Mouse (Mus musculus) lung, embryonic 15.5 days (tissue): ENCODE measurements around the gene Rragd. TPM values are rescaled to one million over a fixed set of nuclear protein-coding genes. Genes with fewer than 3 reads are reported as not detected.
"Not testable (repeated sequence)": the region's sequence is repeated elsewhere in the genome, so short reads cannot be mapped to it uniquely, and the experiment has no call there.

Source experiments
- ATAC-seq: fragments of 200-750 bp; cut with Nextera tagmentation; 2 replicates; pipeline ENCODE4 v1.8.0; 2017; ENCODE audit warnings: moderate number of reproducible peaks, borderline replicate concordance; ENCODE audit not compliant: low FRiP score, low TSS enrichment; ENCODE audit errors: extremely low read depth
- H3K27ac ChIP-seq: fragments of 300-500 bp; sonication (generic); 2 replicates; pipeline ENCODE4 v1.5.1; 2015; ENCODE audit warnings: moderate library complexity, mild to moderate bottlenecking, inconsistent platforms
- H3K27me3 ChIP-seq: fragments of 300-500 bp; sonication (generic); 2 replicates; pipeline ENCODE4 v1.6.1; 2015; ENCODE audit warnings: inconsistent platforms
- H3K36me3 ChIP-seq: fragments of 300-500 bp; sonication (generic); 2 replicates; pipeline ENCODE4 v1.6.1; 2015; ENCODE audit warnings: inconsistent platforms
- H3K4me1 ChIP-seq: fragments of 300-500 bp; sonication (generic); 2 replicates; pipeline ENCODE4 v1.6.1; 2015; ENCODE audit warnings: inconsistent platforms
- H3K4me2 ChIP-seq: fragments of 300-500 bp; sonication (generic); 2 replicates; pipeline ENCODE4 v1.6.1; 2015; ENCODE audit warnings: inconsistent platforms, mild to moderate bottlenecking, moderate library complexity
- H3K4me3 ChIP-seq: fragments of 300-500 bp; sonication (generic); 2 replicates; pipeline ENCODE4 v1.5.1; 2015; ENCODE audit warnings: mild to moderate bottlenecking, inconsistent platforms
- H3K9ac ChIP-seq: fragments of 300-500 bp; sonication (generic); 2 replicates; pipeline ENCODE4 v1.6.1; 2015; ENCODE audit warnings: inconsistent platforms
- H3K9me3 ChIP-seq: fragments of 300-500 bp; sonication (generic); 2 replicates; pipeline ENCODE4 v1.6.1; 2016; ENCODE audit warnings: inconsistent platforms
- WGBS: fragments of 180-500 bp; shearing (Covaris S2); methylation state at CpG from one replicate; pipeline ENCODE4 v1.1.7; 2015; 5-methylcytosine and 5-hydroxymethylcytosine counted together
- polyA plus RNA-seq: library from polyadenylated mRNA; unstranded; fragments of >200 nt; fragmentation: Nextera tagmentation; extraction: Ambion mirVana; gene quantifications from 2 replicates; pipeline ENCODE4 v1.2.1, GENCODE M21; 2015

The Rragd gene
- polyA plus RNA-seq, 1 experiment from 2014 or later = 2.7 TPM

DNA sequence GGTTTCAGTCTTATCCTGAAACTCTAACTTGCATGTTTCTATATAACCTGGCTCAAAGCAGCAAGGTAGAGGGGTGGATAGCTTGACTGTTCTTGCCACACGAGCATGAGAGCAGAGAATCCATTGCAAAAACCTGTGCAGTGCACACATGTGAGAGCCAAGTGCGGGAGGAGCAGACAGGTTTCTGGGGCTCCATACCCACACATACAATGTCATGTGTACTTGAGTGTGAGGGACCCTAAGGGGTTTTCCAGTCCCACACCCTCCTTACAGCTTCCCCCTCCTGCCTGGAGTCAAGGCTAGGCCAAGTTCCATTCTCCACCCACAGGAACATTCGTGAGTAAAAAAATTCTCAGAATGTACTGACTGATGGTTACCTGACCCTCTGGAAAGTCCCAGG is 21.4 kb upstream of the Rragd start:
- no peak overlapping the region for H3K4me2 ChIP-seq
- H3K4me3 ChIP-seq = no peak overlapping the region
- H3K9me3 ChIP-seq = no peaks in the 10 kb centered on the region
- H3K9ac ChIP-seq = no peak overlapping the region
- no peak overlapping the region for H3K27ac ChIP-seq
- H3K36me3 ChIP-seq = no peaks in the 10 kb centered on the region
- WGBS = 59% methylated on average over 3 of the region's 3 CpGs
- ATAC-seq = no peak
- no peaks in the 10 kb centered on the region for H3K27me3 ChIP-seq
- H3K4me1 ChIP-seq = no peaks in the 10 kb centered on the region

DNA sequence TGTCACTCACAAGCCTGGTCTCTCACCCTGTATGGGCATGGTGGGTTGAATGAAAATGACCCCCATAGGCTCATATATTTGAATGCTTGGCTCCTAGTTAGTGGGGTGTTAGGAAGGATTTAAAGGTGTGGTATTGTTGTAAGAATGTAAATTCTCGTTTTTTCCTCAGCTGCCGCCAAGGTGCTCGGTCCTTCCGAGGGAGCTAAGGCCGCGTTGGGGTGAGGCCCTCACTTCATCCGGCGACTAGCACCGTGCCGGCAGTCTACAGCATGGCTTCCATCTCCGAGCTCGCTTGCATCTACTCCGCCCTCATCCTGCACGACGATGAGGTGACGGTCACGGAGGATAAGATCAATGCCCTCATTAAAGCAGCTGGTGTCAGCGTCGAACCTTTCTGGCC is 18.2 kb upstream of the Rragd start:
- 70% methylated on average over 19 of the region's 19 CpGs for WGBS
- ATAC-seq, H3K36me3 ChIP-seq, H3K9me3 ChIP-seq, H3K4me1 ChIP-seq, H3K4me3 ChIP-seq, H3K4me2 ChIP-seq, H3K9ac ChIP-seq, H3K27ac ChIP-seq, H3K27me3 ChIP-seq: not testable (repeated sequence)

DNA sequence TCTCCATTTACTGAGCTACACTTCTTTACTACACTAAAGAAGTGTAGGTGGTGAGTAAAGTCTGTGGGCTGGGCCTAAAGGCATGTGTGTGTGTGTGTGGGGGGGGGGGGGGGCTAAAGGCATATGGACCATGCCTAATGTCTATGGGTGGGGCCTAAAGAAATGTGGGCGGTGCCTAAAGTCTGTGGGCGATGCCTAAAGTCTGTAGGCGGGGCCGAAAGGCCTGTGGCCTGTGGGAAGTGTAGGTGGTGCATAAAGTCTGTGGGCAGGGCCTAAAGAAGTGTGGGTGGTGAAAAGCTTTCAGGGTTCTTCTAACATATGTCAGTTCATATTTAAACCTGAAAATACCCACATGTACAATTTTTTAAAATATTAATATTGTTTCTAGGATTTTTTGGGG is 5.5 kb upstream of the Rragd start:
- Histone ChIP-seq H3K4me3 (no peak overlapping the region), H3K4me1 (peaks cover 3% of the 10 kb centered on the region; the same call in 1 of the 2 replicates), H3K36me3 (no peaks in the 10 kb centered on the region), H3K9ac (no peak overlapping the region), H3K27ac (no peak overlapping the region), H3K27me3 (peaks cover 11% of the 10 kb centered on the region), H3K4me2 (no peak overlapping the region), H3K9me3 (peaks cover 5% of the 10 kb centered on the region; the same call in 1 of the 2 replicates)
- 84% methylated on average over 4 of the region's 4 CpGs for WGBS
- ATAC-seq = no peak

DNA sequence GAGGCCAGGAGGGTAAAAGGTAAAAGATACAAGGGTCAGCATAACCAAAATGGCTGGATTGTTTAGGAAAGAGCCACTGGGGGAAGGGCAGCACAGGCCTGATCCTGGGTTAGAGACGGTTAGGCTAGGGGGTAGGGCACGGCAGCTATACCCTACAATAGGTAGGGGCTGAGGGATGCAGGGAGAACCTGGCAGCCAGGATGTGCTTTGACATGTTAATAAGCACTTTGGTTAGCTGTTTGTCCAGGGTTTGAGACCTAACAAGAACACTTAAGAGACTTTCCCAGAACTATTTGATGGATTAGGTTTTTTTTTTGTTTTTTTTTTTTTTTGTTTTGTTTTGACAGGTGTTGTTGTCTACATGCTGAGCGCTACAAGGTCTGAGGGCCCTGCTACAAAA is 2.8 kb upstream of the Rragd start:
- H3K36me3 ChIP-seq = no peaks in the 10 kb centered on the region
- ATAC-seq = no peak
- no peak overlapping the region for H3K27ac ChIP-seq
- peaks cover 16% of the 10 kb centered on the region for H3K4me1 ChIP-seq
- H3K9me3 ChIP-seq = no peaks in the 10 kb centered on the region
- no peak overlapping the region for H3K4me3 ChIP-seq
- WGBS = 72% methylated on average over 3 of the region's 3 CpGs
- no peak overlapping the region for H3K4me2 ChIP-seq
- no peak overlapping the region for H3K9ac ChIP-seq
- H3K27me3 ChIP-seq = peaks cover 26% of the 10 kb centered on the region

DNA sequence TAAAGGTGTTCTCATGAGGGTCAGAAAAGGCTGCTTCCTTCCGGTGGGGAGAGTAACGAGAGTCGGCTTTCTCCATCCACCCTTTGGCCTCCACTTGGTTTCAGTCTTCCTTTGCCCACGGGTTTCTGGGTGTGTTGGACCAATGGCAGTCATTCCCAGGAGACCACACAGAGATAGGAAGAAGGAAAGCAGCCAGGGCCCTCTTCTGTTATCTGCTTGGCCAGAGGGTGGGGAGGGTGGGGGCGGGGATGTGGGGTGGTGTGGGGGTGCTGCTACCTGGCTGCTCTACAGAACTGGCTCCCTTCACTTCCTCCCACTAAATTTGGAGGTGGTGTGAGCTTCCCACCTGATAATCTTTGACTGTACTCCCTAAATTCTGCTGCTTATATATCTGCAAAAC is 1.2 kb upstream of the Rragd start:
- Histone ChIP-seq H3K9ac (no peak overlapping the region), H3K4me1 (peaks cover 16% of the 10 kb centered on the region), H3K36me3 (no peaks in the 10 kb centered on the region), H3K4me2 (peak overlapping the region; percentile 100; the same call in 1 of the 2 replicates), H3K27ac (no peak overlapping the region), H3K4me3 (no peak overlapping the region), H3K9me3 (no peaks in the 10 kb centered on the region), H3K27me3 (peaks cover 39% of the 10 kb centered on the region)
- no peak for ATAC-seq
- WGBS = 15% methylated on average over 5 of the region's 5 CpGs

DNA sequence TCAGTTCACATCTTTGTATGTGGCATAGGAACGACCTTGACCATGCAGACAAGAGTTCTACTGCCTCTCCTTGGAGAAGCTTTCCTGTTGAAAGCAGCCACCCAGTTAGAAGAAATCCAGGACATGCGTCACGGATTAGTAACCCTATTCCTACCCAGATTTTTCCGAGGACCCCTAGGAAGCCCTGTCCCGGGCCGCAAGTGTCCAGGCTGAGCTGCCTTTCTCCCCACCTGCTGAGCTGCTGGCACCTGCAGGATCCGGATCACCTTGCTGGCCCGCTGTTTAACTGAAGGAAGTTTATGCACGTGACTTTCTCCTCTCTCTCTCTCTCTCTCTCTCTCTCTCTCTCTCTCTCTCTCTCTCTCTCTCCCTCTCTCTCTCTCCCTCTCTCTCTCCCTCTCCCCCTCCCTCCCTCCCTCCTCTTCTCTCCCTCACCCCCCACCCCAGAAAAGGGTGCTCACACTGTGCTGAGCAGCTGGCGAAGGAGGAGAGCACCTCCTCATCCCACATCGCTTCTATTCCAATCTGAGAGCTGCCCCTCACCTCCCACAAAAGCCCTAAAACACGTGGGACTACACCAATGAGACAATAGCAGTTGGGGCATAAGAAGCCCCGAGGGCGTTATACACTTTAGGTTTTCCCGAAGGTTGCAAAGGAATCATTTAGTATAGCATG is 659 bp upstream of the Rragd start:
- peaks cover 16% of the 10 kb centered on the region for H3K4me1 ChIP-seq
- no peaks in the 10 kb centered on the region for H3K9me3 ChIP-seq
- peaks cover 39% of the 10 kb centered on the region for H3K27me3 ChIP-seq
- H3K36me3 ChIP-seq = no peaks in the 10 kb centered on the region
- H3K27ac ChIP-seq = no peak overlapping the region
- H3K4me3 ChIP-seq = peak overlapping the region; percentile 62
- H3K9ac ChIP-seq = no peak overlapping the region
- H3K4me2 ChIP-seq = peak overlapping the region; percentile 100
- 4% methylated on average over 15 of the region's 15 CpGs for WGBS
- ATAC-seq = peak; percentile 28; the same call in 1 of the 2 replicates

DNA sequence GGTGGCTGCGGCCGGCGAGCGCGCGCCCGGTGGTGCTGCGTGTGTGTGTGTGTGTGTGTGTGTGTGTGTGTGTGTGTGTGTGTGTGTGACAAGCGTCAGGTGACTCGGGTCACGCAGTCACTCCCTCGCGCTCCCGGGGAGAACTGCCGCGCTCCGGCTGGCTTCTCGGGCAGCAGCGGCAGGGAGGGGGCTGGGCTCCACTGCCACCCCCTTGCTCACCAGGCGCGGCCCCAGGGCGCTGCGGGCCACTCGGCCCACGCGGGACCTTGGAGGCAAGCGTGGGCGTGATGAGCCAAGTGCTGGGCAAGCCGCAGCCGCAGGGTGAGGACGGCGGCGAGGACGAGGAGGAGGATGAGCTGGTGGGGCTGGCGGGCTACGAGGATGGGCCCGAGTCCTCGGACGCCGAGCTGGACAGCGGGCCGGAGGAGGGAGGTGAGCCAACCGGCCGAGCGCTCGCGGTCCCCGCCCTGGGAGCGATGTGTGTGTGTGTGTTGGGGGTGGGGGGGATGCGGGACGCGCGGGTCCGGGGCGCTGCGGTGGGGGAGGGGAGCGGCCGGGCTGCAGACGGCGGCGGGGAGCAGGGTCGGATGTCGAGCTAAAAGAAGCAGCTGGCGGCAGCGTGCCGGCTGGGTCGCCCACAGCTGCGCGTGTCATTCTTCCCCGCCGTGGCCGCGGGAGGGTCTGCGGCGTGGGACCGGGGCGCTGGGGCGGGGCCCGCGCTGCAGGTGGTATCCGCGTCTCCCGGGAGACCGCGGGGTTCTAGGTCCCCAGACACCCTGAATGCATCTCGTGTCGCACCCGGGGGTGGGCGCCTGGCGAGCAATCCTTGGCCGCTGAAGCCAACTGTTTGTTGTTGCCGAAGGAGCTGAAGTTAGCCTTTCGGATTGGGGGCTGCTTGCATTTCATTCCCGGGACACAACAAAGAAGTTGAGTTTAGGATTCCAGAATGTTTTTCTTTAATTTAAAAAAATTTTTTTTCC is 629 bp downstream of the Rragd start:
- peaks cover 39% of the 10 kb centered on the region for H3K27me3 ChIP-seq
- no peaks in the 10 kb centered on the region for H3K9me3 ChIP-seq
- peak overlapping the region; percentile 62 for H3K4me3 ChIP-seq
- peak overlapping the region; percentile 43 for H3K9ac ChIP-seq
- peak; percentile 69 for ATAC-seq
- no peaks in the 10 kb centered on the region for H3K36me3 ChIP-seq
- WGBS = under 1% methylated on average over 85 of the region's 94 CpGs
- peaks cover 16% of the 10 kb centered on the region for H3K4me1 ChIP-seq
- no peak overlapping the region for H3K27ac ChIP-seq
- peak overlapping the region; percentile 100 for H3K4me2 ChIP-seq

DNA sequence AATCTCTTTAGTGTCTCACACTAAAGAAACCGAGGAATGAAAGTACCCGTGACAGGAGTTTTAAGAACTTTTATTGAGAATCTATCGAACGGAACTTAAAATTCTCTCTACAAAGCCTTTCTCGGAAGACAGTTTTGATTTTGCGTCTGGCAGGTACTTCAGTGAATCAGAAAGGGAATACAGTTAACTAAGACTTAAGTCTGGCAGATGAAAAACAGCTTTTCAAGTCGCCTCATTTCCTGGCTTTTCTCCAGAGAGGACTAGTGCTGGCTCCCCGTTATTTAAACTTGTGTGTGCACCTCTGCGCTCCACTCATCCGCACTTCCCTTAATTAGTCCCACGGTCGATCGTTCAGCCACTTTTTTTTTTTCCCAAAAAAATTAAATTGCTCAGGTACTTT is 1.4 kb downstream of the Rragd start:
- no peak overlapping the region for H3K27ac ChIP-seq
- H3K4me2 ChIP-seq = peak overlapping the region; percentile 100
- peaks cover 39% of the 10 kb centered on the region for H3K27me3 ChIP-seq
- H3K4me1 ChIP-seq = peaks cover 16% of the 10 kb centered on the region
- H3K9ac ChIP-seq = no peak overlapping the region
- peak overlapping the region; percentile 62 for H3K4me3 ChIP-seq
- no peaks in the 10 kb centered on the region for H3K36me3 ChIP-seq
- no peak for ATAC-seq
- 2% methylated on average over 13 of the region's 13 CpGs for WGBS
- no peaks in the 10 kb centered on the region for H3K9me3 ChIP-seq

DNA sequence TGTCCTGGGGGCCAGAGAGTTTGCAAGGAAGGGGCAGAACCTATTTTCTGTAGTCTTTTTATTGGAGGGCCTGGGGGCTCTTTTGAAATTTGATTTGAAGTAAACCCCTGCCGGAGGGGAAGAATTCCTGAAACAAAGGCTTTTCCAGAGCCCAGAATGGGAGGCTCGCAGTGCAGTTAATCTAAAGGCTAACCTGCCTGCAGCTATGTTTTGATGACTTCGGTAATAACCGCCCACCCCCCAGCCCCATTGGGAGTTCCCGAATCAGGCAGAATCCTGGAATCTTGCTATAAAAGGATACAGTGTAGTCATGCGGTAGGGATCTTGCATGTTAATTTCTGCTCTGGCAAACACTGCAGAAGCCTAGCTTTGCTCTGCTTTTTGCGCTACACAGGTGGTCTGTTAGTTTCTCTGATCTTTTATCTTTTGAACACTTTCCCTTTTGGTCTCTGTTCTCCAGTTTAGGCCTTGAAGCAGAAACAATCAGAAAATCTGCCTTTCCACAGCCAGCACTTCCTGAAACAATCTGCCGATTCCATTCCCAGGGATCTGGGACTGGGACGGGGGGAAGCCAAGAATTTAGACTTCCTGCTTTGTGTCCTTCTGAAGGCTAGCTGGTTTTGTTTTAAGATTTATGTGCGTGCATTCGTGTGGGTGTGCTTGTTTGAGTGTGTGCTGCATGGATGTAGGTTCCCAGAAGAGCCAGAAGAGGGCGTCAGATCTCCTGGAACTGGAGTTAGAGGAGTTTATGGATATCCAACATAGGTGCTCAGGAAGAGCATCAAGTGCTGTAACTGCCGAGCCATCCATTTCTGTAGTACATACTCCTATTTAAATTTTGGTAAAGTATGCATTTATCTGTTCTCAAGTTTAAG is 2.2 kb downstream of the Rragd start:
- peaks cover 16% of the 10 kb centered on the region for H3K4me1 ChIP-seq
- 0 out of 2 replicates have a peak overlapping the region, but pooled peaks have one; percentile 62 for H3K4me3 ChIP-seq
- no peak overlapping the region for H3K27ac ChIP-seq
- H3K4me2 ChIP-seq = peak overlapping the region; percentile 100
- no peaks in the 10 kb centered on the region for H3K36me3 ChIP-seq
- peaks cover 39% of the 10 kb centered on the region for H3K27me3 ChIP-seq
- H3K9me3 ChIP-seq = no peaks in the 10 kb centered on the region
- no peak for ATAC-seq
- 21% methylated on average over 13 of the region's 13 CpGs for WGBS
- H3K9ac ChIP-seq = no peak overlapping the region

DNA sequence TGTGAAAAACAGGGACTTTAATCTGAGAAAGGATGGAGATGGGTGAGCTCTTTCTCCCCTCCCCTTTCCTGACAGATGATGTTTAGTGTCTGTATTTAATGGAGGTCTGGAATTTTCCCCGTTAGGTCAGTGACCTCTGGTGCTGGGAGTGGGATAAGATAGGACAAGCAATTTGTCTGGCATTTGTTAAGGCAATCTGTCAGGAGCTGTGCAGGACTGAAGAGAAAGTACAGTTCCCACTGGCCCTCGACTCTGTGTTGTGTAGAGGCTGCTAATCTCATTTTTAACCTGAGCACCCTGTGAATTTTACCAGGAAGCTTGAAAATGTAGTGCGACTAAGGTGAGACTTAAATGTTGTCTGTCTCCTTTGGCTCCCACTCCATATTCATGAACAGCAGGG is 2.8 kb downstream of the Rragd start:
- WGBS = 11% methylated on average over 3 of the region's 3 CpGs

DNA sequence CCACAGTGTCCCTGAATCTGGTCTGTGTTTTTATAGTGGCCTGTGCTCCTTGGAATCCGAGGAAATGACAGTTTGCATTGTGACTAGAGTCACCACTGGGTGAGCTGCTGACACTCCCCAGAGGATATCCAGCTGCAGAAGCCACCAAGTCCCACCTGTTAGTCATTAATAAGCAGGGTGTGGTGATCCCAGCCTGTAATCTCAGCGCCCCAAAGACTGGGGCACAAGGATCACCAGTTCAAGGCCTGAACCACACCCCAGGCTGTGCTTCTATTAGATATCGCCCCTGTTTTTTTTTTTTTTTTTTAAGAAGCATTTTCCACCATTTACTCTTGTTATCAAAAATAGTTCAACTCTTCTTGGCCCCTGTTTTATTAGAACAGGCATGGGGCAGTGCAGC is 4.2 kb downstream of the Rragd start:
- no peak overlapping the region for H3K9ac ChIP-seq
- H3K27me3 ChIP-seq = peaks cover 28% of the 10 kb centered on the region; the same call in 1 of the 2 replicates
- H3K4me1 ChIP-seq = peaks cover 14% of the 10 kb centered on the region
- no peak overlapping the region for H3K27ac ChIP-seq
- no peaks in the 10 kb centered on the region for H3K9me3 ChIP-seq
- no peak overlapping the region for H3K4me2 ChIP-seq
- no peak for ATAC-seq
- no peak overlapping the region for H3K4me3 ChIP-seq
- 50% methylated on average over 3 of the region's 3 CpGs for whole genome bisulfite sequencing
- no peaks in the 10 kb centered on the region for H3K36me3 ChIP-seq

More for the DNA sequence above, 2.8 kb downstream of the Rragd start:
- Histone ChIP-seq H3K27ac (no peak overlapping the region), H3K4me2 (no peak overlapping the region), H3K9ac (no peak overlapping the region), H3K4me1 (peaks cover 16% of the 10 kb centered on the region), H3K4me3 (no peak overlapping the region), H3K27me3 (peaks cover 39% of the 10 kb centered on the region), H3K36me3 (no peaks in the 10 kb centered on the region), H3K9me3 (no peaks in the 10 kb centered on the region)
- ATAC-seq = no peak
